Mouse (Mus musculus): ENCODE results near the gene Hils1.

- TF ChIP-seq ZKSCAN1 (IDR thresholded peaks at IDR 0.05; ENCODE audit: low read depth, low read length), result no peak
- no peak for TF ChIP-seq GABPA (IDR thresholded peaks at IDR 0.05; ENCODE audit: low read depth, low read length)
- TF ChIP-seq MXI1 (IDR thresholded peaks at IDR 0.05; ENCODE audit: low read depth, low read length), result no peak
- no peak for TF ChIP-seq POLR2A (IDR thresholded peaks at IDR 0.05; ENCODE audit: control insufficient read depth in 1 of 2, insufficient read depth in 1 of 2, low read depth in 1 of 2, low read length in 2 of 2, poor library complexity in 1 of 2)
- TF ChIP-seq MAX (IDR thresholded peaks at IDR 0.05; ENCODE audit: low read length), result no peak
- no peak for TF ChIP-seq ETS1 (IDR thresholded peaks at IDR 0.05; ENCODE audit: low read depth, low read length)
- TF ChIP-seq CTCF (IDR thresholded peaks at IDR 0.05 in 2 of 3, conservative IDR thresholded peaks at IDR 0.05 in 1 of 3; ENCODE audit: control insufficient read depth in 1 of 3, insufficient read depth in 1 of 3, low read depth in 2 of 3, low read length in 3 of 3, poor library complexity in 1 of 3, severe bottlenecking in 1 of 3), result no peak
Measured at GRCm38 (mm10) chr11:94933584-94933983, 33.8 kb upstream of the Hils1 start.
